Mouse (Mus musculus) thymus, adult 2 months (tissue): ENCODE measurements around the gene Enho. TPM values are rescaled to one million over a fixed set of nuclear protein-coding genes. Genes with fewer than 3 reads are reported as not detected.

Experiments
- DNase-seq: peaks from one replicate; pipeline ENCODE4 v3.0.0; 2021
- H3K27ac ChIP-seq: fragments of 200-500 bp; 2 replicates; pipeline ENCODE4 v1.5.1; 2012; ENCODE audit warnings: low read length, control low read depth; ENCODE audit not compliant: control insufficient read depth, insufficient read depth
- H3K27me3 ChIP-seq: fragments of 200-500 bp; 2 replicates; pipeline ENCODE4 v1.6.1; 2012; ENCODE audit warnings: mild to moderate bottlenecking, low read length, moderate library complexity, mixed read lengths; ENCODE audit not compliant: control insufficient read depth, insufficient read depth
- H3K36me3 ChIP-seq: fragments of 200-500 bp; 2 replicates; pipeline ENCODE4 v1.6.1; 2012; ENCODE audit warnings: mild to moderate bottlenecking, low read length, moderate library complexity; ENCODE audit not compliant: control insufficient read depth, insufficient read depth
- H3K4me1 ChIP-seq: fragments of 200-500 bp; replicated peaks from 2 replicates; pipeline ENCODE4 v1.6.1; 2012; ENCODE audit warnings: low read length; ENCODE audit not compliant: control insufficient read depth, insufficient read depth
- H3K4me3 ChIP-seq: fragments of 200-500 bp; 2 replicates; pipeline ENCODE4 v1.5.1; 2012; ENCODE audit warnings: mild to moderate bottlenecking, low read length, control low read depth, moderate library complexity; ENCODE audit not compliant: control insufficient read depth, insufficient read depth
- CTCF ChIP-seq: fragments of 200-500 bp; IDR thresholded peaks from 2 replicates; pipeline ENCODE4 v1.5.1; 2012; ENCODE audit warnings: mild to moderate bottlenecking, control low read depth, low read length, moderate library complexity, borderline replicate concordance; ENCODE audit not compliant: control insufficient read depth, poor library complexity, insufficient read depth; ENCODE audit errors: extremely low read depth
- POLR2A ChIP-seq: fragments of 200-500 bp; IDR thresholded peaks from 2 replicates; pipeline ENCODE4 v1.6.1; 2012; ENCODE audit warnings: mild to moderate bottlenecking, low read length, control low read depth, moderate library complexity; ENCODE audit not compliant: control insufficient read depth, poor library complexity, insufficient read depth; ENCODE audit errors: extremely low read depth
- WGBS: fragments of 180-500 bp; shearing (Covaris S2); methylation state at CpG from one replicate; pipeline ENCODE4 v1.1.7; 2018; 5-methylcytosine and 5-hydroxymethylcytosine counted together
- polyA plus RNA-seq: library from polyadenylated mRNA; depleted of rRNA; stranded (reverse); fragments of >200 nt; gene quantifications from 2 replicates; pipeline ENCODE4 v1.2.3, GENCODE M21; 2012

The Enho gene
- polyA plus RNA-seq, 1 experiment: 10.3 TPM

- no peaks in the 10 kb centered on the region for H3K36me3 ChIP-seq
- TF ChIP-seq CTCF (no peak), POLR2A (no peak)
- no peak overlapping the region for H3K27ac ChIP-seq
- WGBS: 77% methylated on average over 10 of the region's 10 CpGs
- H3K4me1 ChIP-seq: no peaks in the 10 kb centered on the region
- no peaks in the 10 kb centered on the region; the same call in 1 of the 2 replicates for H3K27me3 ChIP-seq
- DNase-seq: no peak
- H3K4me3 ChIP-seq: no peak overlapping the region
Observed at GRCm38 (mm10) chr4:41681947-41682346, 41.8 kb upstream of the Enho start.

- Histone ChIP-seq H3K4me1 (no peaks in the 10 kb centered on the region), H3K36me3 (no peaks in the 10 kb centered on the region), H3K27me3 (no peaks in the 10 kb centered on the region; the same call in 1 of the 2 replicates), H3K27ac (no peak overlapping the region), H3K4me3 (no peak overlapping the region)
- 38% methylated on average over 4 of the region's 4 CpGs for WGBS
- no peak for DNase-seq
- TF ChIP-seq POLR2A (no peak), CTCF (no peak)
Observed at GRCm38 (mm10) chr4:41681176-41681575, 41.1 kb upstream of the Enho start.

GRCm38 (mm10) chr4:41679291-41679690, 39.2 kb upstream of the Enho start:
- H3K27ac ChIP-seq: no peak overlapping the region
- 65% methylated on average over 2 of the region's 2 CpGs for WGBS
- H3K36me3 ChIP-seq: no peaks in the 10 kb centered on the region
- no peak for DNase-seq
- H3K4me3 ChIP-seq: no peak overlapping the region
- TF ChIP-seq POLR2A (no peak), CTCF (no peak)
- H3K27me3 ChIP-seq: no peaks in the 10 kb centered on the region; the same call in 1 of the 2 replicates
- no peaks in the 10 kb centered on the region for H3K4me1 ChIP-seq

- H3K36me3 ChIP-seq: no peaks in the 10 kb centered on the region
- no peak overlapping the region for H3K27ac ChIP-seq
- H3K4me1 ChIP-seq: no peaks in the 10 kb centered on the region
- no peaks in the 10 kb centered on the region; the same call in 1 of the 2 replicates for H3K27me3 ChIP-seq
- WGBS: 90% methylated on average over 6 of the region's 6 CpGs
- no peak for TF ChIP-seq POLR2A
- no peak for TF ChIP-seq CTCF
- H3K4me3 ChIP-seq: no peak overlapping the region
- DNase-seq: no peak
Observed at GRCm38 (mm10) chr4:41678863-41679262, 38.7 kb upstream of the Enho start.

- Histone ChIP-seq H3K4me1 (no peaks in the 10 kb centered on the region), H3K4me3 (no peak overlapping the region), H3K27me3 (no peaks in the 10 kb centered on the region), H3K36me3 (no peaks in the 10 kb centered on the region), H3K27ac (no peak overlapping the region)
- 72% methylated on average over 13 of the region's 13 CpGs for WGBS
- no peak for DNase-seq
- no peak for TF ChIP-seq POLR2A
- TF ChIP-seq CTCF: no peak
Observed at GRCm38 (mm10) chr4:41677006-41677629, 37.0 kb upstream of the Enho start.

- WGBS: 42% methylated on average over 17 of the region's 17 CpGs
- DNase-seq: no peak
- no peak overlapping the region for H3K4me3 ChIP-seq
- H3K4me1 ChIP-seq: no peaks in the 10 kb centered on the region
- no peaks in the 10 kb centered on the region for H3K27me3 ChIP-seq
- TF ChIP-seq CTCF: no peak
- no peak for TF ChIP-seq POLR2A
- H3K27ac ChIP-seq: no peak overlapping the region
- H3K36me3 ChIP-seq: no peaks in the 10 kb centered on the region
Observed at GRCm38 (mm10) chr4:41676248-41677005, 36.3 kb upstream of the Enho start.
